Mouse (Mus musculus) cortical plate, adult 2 months (tissue): ENCODE measurements at regions not wholly inside any gene's neighbourhood (a gene's known extent, or its start where the extent isn't known, plus 50 kb on each side); places are given as distances from the start of the nearest gene placed in this dataset.

ENCODE experiments used
- H3K27ac ChIP-seq: fragments of 200-500 bp; 2 replicates; pipeline ENCODE4 v1.5.1; 2012; ENCODE audit warnings: low read length, control low read depth, inconsistent platforms; ENCODE audit not compliant: insufficient read depth
- H3K4me1 ChIP-seq: fragments of 200-500 bp; 2 replicates; pipeline ENCODE4 v1.6.1; 2011; ENCODE audit warnings: low read length; ENCODE audit not compliant: control insufficient read depth, insufficient read depth
- H3K4me3 ChIP-seq: fragments of 200-500 bp; 2 replicates; pipeline ENCODE4 v1.5.1; 2011; ENCODE audit warnings: mild to moderate bottlenecking, low read length, control low read depth; ENCODE audit not compliant: insufficient read depth
- CTCF ChIP-seq: fragments of 200-500 bp; IDR thresholded peaks from 2 replicates; pipeline ENCODE4 v1.5.1; 2011; ENCODE audit warnings: mild to moderate bottlenecking, control low read depth, low read length; ENCODE audit not compliant: insufficient read depth; ENCODE audit errors: extremely low read depth
- POLR2A ChIP-seq: fragments of 200-500 bp; IDR thresholded peaks from 2 replicates; pipeline ENCODE4 v1.6.1; 2011; ENCODE audit warnings: mild to moderate bottlenecking, low read length, control low read depth; ENCODE audit not compliant: insufficient read depth; ENCODE audit errors: extremely low read depth

DNA sequence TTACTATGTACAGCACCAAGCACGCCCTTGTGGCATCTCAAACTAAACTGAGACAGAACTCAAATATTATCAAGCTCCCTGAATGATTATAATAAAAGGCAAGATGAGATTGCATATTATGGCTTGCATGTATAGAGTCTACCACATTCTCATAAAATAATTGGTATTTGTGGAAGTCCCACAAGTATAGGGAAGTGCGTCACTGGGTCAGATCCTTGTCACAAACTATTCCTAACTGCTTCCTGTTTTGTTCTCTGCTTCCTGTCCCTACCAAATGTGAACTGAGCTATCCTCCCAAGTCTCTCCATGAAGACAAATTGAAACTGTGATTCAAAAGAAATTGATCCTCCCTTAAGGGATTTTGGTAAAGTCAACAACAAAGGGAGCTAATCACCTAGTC lies 78.0 kb upstream of the Otogl start:
- H3K27ac ChIP-seq: no peak overlapping the region
- TF ChIP-seq POLR2A: no peak
- TF ChIP-seq CTCF: no peak
- no peak overlapping the region for H3K4me3 ChIP-seq
- peaks cover 5% of the 10 kb centered on the region for H3K4me1 ChIP-seq

DNA sequence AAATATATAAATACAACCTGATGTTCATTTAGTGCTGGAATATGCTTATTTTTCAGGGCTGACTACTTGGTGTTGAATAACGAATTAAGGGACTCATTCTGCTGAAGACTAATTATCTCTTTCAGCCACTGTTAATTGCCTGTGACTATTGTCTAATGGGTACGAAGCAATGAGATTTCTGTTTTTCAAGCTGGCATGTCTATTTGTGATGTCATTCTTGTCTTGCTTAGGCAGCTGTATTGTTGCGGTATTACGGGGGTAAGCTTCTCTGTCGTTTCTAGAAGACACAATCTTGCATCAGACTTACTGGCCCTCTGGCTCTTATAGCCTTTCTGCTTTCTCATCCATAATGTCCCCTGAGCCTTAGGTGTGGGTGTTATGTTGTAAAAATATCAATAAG lies 70.7 kb upstream of the Otogl start:
- no peak overlapping the region for H3K4me3 ChIP-seq
- TF ChIP-seq CTCF: no peak
- H3K27ac ChIP-seq: no peak overlapping the region

DNA sequence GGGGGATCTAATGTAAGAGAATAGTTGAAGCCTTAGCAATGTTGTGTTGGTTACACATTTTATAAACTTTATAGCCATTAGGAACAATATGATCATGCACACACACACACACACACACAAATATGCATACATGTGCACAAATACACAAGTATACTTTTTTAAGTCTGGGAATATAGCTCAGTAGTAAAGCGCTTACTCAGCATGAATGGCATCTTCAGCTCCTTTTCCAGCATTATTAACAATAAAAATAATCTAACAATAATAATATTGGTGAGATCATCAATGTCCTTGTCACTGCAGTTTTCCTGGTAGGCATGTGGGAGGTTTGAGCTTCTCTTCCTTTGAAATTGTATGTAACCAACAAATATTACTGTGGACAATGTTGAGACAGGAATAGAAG lies 70.1 kb upstream of the Otogl start:
- TF ChIP-seq POLR2A (no peak), CTCF (no peak)
- Histone ChIP-seq H3K4me3 (no peak overlapping the region), H3K4me1 (no peaks in the 10 kb centered on the region), H3K27ac (no peak overlapping the region)

More for the DNA sequence above, 70.7 kb upstream of the Otogl start:
- no peaks in the 10 kb centered on the region for H3K4me1 ChIP-seq

DNA sequence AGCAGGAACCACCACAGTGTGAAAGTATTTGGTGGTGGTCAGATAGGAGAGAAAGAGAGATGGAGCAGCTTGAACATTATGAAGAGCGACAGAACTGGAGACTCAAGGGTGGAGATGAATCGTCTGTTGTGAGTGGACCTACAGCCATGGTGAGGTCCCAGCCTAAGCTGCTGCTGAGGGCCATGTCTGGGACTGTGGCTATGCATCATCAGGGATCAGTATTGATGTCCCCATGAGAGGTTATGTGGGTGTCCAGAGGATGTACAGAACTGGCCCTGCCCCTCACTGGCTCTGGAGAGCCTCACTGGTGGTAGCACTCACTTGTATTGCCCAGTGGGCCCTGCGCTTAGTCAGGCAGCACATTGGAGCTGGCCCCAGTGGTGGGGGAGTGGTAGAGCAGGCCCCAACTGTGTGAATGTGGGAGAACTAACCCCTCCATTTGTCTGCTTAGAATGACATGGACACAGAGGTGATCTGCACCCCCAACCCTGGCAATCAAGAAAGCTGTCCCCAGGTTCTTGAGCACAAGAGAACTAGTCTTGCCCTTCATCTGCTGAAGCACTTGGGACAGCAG lies 64.5 kb upstream of the Otogl start:
- no peak overlapping the region for H3K27ac ChIP-seq
- no peak overlapping the region for H3K4me3 ChIP-seq
- no peak for TF ChIP-seq CTCF
- no peak for TF ChIP-seq POLR2A
- no peaks in the 10 kb centered on the region; the same call in 1 of the 2 replicates for H3K4me1 ChIP-seq

DNA sequence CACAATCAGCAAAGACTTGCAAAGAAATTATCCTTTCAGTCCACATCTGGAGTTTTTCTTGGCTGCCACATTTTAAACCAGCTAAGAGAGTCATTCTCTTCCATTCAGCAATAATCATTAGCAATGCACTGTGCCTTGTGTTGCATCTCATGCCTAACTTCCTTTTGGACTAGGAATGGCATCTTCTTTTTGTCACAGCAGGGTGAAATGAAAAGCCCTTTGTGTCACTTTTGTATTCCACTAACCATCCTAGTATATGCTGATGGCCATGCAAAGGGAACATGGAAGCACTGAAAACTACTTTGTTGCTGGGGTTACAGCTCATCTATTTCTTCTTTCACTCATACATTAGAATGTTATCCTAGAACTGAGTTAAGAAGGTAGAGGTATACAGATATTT lies 59.8 kb upstream of the Otogl start:
- TF ChIP-seq CTCF (no peak), POLR2A (no peak)
- Histone ChIP-seq H3K4me1 (no peaks in the 10 kb centered on the region; the same call in 1 of the 2 replicates), H3K4me3 (no peak overlapping the region), H3K27ac (no peak overlapping the region)

DNA sequence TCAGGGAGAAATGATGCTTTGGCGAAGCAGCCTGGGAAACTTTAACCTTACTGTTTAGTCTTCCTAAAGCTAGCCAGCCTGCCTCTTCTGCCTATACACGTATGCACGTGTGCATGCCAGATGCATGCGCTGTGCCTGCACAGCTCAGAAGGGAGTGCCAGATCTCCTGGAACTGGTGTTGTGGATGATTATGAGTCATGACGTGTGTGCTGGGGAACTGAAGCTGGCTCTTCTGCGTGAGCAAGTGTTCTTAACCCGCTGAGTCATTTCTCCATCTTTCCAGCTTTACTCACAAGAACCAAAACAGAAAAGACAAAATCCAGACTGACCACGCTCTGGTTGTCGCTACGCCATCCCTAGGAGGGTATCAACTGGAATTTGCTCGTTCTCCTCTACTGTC lies 55.1 kb upstream of the Otogl start:
- Histone ChIP-seq H3K27ac (no peak overlapping the region), H3K4me1 (no peaks in the 10 kb centered on the region), H3K4me3 (no peak overlapping the region)
- TF ChIP-seq POLR2A: no peak
- TF ChIP-seq CTCF: no peak

DNA sequence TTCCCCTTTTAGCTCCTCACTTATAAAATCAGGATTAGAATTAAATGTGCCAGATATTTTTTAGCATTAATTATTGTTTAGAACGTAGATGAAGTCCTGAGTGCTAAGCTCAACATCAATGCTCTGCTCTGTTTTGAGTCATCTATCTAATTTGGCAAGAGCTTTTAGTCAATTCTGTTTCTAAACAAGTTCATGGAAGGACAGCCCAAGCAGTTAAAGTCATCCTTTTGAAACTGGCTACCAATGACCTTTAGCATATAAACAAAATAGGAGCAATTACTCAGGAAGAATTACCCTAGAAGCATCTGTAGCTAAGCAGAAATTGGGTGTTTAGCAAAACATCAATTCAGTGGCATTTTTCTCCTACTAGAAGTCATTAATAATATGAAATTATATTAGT lies 52.1 kb upstream of the Otogl start:
- no peak for TF ChIP-seq CTCF
- TF ChIP-seq POLR2A: no peak
- H3K4me3 ChIP-seq: no peak overlapping the region
- no peak overlapping the region for H3K27ac ChIP-seq
- H3K4me1 ChIP-seq: no peaks in the 10 kb centered on the region

DNA sequence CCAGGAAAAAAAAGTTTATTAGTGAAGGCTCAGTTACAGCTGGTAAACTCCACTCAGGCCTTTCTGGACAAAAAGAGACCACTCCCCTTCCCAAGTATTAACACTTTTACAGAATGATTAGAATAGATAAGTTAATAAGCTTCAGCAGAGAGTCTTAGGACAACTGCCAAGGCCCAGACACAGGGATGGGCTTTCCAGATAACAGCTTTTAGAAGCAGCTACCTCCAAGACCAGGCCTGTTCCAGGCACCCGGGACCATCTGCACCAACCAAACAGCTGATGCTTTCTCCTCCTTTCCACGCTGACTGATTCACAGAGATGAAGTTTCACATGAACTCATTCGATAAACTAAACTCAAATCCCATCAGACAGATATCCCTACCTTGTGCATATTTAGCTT lies 50.2 kb upstream of the Otogl start:
- TF ChIP-seq POLR2A (no peak), CTCF (no peak)
- Histone ChIP-seq H3K4me3 (no peak overlapping the region), H3K27ac (no peak overlapping the region), H3K4me1 (no peaks in the 10 kb centered on the region)
